Mouse (Mus musculus) embryo, embryonic 9.5 days (tissue): Measurements from ENCODE around the gene Chrm4.

Source experiments
- DNase-seq: peaks from one replicate; pipeline ENCODE4 v3.0.0-alpha.2; 2017; ENCODE audit errors: extremely low spot score

The Chrm4 gene

GRCm38 (mm10) chr2:91922586-91923414, 4.2 kb upstream of the Chrm4 start:
- no peak for DNase-seq

DNA sequence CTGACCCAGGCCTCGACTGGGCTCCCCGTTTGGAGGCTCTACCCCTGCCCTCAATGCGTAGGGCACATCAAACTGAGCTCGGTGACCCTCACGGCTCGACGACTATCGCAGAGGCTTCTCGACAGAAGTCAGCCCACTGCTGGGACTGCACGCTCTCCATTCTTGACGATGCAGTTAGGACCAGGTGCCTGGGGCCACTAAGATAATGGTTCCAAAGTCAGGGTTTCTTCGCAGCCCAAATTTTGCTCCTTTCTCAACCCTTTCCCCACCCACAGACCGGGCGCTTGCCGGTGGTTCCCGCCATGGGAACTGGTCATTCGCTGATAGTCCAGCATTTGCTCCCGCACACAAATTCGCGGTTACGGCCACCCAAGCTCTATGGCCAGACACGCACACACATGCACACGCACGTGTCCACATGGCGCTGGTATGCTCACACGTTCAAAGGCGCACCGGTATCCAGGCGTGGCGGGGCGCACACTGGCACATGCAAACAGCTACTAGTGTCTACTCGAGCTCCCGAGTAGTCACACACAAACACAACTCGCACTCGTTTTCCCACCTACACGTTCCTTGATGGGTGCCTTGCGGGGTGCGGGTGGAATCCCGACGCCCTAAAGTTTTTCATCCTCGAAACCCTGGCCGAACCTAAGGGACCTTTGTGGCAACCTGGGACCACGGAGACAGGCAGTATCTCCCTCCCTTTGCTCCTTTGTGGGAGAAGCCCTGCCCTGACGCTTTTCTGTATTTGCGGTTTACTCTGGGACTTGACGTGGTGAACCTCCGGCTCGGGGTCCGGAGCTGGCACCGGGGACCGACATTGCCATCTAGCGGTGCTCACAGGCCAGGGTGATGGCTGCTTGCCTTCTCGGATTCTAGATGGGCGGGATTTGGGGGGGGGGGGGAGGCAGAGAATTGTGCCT, 3.4 kb upstream of the Chrm4 start:
- peak; percentile 83 for DNase-seq

DNA sequence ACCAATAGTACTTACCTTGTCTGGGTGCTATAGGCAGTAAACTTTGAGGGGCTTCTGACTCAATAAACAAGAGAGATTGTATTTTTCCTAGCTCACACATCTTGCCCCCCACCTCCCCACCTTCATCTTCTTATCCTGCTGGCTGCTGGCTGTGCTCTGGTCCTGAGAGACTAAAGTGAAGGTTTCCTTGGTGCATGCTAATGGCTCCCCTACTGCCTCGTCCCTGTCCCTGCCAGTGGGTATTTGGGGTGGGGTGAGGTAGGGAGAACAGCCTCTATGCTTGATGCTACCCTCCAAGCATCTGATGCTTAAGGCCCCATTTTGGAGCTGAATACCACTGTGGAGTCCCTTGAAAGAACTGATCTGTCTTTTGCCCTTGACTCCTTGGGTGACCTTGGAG, 2.3 kb upstream of the Chrm4 start:
- no peak for DNase-seq

- no peak for DNase-seq
Observed at GRCm38 (mm10) chr2:91925442-91925841, 1.6 kb upstream of the Chrm4 start.

GRCm38 (mm10) chr2:91927826-91928533, 931 bp downstream of the Chrm4 start:
- peak; percentile 85 for DNase-seq

- DNase-seq = peak; percentile 43
Observed at GRCm38 (mm10) chr2:91928534-91929350, 1.7 kb downstream of the Chrm4 start.

- no peak for DNase-seq
Observed at GRCm38 (mm10) chr2:91929455-91929854, 2.4 kb downstream of the Chrm4 start.

GRCm38 (mm10) chr2:91929936-91930335, 2.9 kb downstream of the Chrm4 start:
- DNase-seq = peak; percentile 89

GRCm38 (mm10) chr2:91930761-91931291, 3.8 kb downstream of the Chrm4 start:
- DNase-seq = peak; percentile 61

GRCm38 (mm10) chr2:91931328-91932159, 4.5 kb downstream of the Chrm4 start:
- DNase-seq = peak; percentile 97

GRCm38 (mm10) chr2:91932160-91932711, 5.2 kb downstream of the Chrm4 start, which contains the start of gene Mdk:
Gene Mdk (minus strand): TSS chr2:91932297.
- peak; percentile 94 for DNase-seq

GRCm38 (mm10) chr2:91932737-91933350, 5.8 kb downstream of the Chrm4 start:
- DNase-seq = peak; percentile 65

DNA sequence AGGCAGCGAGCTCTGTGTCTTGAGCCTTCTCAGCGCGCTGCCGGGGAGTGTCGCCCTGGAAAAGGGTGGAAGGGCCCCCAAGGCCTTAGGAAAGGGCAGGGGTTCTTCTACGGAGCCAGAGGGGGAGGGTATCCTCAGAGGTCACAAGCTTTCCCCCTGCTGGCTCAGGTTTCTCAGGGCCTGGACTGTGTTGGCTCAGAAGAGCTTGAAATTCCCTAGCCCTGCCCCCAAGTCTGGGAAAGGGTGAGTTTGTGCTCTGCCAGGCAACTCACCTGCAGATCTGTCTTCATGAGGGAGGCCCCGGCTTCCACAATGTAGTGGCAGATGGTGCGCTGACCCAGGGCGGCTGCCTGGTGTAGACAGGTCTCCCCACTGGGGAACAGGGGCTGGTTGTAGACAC, 6.4 kb downstream of the Chrm4 start:
- peak; percentile 75 for DNase-seq

- no peak for DNase-seq
Observed at GRCm38 (mm10) chr2:91934016-91934415, 7.0 kb downstream of the Chrm4 start.

DNA sequence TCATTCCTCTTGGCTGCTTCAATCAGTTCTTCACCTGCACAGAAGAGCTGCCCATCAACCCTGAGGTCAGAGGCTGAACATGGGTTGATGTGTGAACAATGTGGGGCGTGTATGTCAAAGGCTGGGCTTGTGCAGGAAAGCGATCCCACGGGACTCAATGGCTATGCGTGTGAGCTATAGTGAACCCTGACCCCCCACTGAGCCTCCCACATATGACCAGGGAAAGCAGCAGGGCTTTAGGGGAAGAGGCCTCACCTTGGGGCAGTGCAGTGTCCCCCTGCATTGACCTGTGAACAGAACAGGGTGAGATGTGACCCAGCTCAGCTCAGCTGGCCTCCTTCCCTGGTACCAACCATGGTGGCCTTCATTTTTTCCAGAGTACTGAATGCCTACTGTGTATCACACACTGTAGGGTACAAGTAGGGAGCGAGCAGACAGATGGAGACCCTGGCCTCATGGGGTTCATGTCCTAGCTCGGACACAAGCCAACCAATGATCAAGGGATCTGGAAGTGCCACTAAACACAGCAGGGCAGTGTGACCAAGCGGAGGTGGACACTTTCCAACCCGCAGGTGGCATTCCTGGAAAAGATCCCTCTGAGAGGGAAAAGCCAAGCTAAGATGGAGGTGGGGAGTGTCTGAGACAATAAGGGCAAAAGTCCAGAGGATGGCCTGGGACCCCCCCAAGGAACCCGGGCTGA, 7.9 kb downstream of the Chrm4 start:
- DNase-seq = no peak

DNA sequence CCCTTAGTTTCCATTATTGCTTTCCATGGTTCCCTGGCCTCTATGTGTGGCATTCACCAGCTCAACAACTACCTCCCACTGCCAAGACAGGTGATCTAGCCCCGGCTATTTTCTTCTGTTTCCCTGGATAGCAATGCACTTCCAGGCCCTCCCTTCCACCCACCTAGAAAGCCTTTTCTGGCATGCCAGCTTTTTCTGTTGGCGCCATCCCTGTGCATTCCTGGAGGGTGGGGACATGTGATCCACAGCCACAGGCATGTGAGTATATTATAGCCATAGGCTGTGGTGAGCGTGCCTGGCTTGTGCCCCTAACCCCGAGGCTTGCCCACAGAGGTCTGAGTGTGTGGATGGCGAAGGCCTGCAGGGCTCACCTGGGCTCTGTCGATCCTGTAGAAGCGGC, 9.1 kb downstream of the Chrm4 start:
- no peak for DNase-seq

GRCm38 (mm10) chr2:91939303-91939935, 12.4 kb downstream of the Chrm4 start:
- no peak for DNase-seq

DNA sequence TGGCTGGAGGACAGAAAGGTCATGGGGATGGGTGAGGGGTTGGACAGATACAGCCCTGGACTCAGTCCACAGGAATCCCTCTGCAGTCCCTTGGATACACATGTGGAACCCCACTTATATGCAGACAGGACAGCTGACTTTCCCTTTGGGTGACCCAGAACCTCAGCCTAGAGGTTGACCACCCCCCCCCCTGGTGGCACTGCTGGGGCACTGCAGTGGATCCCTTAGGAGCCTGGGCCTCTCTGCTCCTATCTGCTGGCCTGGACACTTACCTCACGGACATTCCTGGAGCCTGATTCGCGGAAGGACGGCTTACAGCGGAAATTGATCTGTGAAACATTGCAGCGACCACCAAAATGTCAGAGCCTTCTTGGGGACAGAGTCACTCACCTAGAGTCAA, 15.3 kb downstream of the Chrm4 start:
- no peak for DNase-seq
